In the genomic region with DNA sequence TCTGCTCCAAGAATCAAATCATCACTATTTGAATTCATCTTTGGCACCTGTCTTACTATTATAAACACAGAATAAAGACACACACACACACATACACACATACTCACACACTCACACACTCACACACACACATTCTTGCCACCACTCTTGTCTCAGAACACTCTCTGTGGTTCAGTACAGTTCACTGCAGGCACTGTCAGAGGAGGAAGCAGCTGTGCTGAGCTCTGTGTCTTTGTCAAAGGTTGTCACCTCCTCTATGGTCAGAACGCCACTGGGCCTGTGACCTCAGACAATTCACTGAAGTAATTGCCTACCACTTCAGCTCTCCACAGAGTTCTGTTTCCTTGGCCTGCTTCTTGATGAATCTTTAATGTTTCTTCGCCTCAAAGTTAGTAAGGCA, we compare ENCODE assay signal across 21 mouse cellular contexts. TPM values are rescaled to one million over a fixed set of nuclear protein-coding genes. Genes with fewer than 3 reads are reported as not detected.
DNase-seq lines count a peak whose midpoint lies in the region; ATAC-seq and TF ChIP-seq lines count a peak whose summit lies in the region.
"Had no signal": no experiment of that assay in that cellular context is flagged by ENCODE, and none has a peak within 500 bp of the region (broad histone marks: within the 10 kb centered on the region; RNA-seq: fewer than 3 reads in every experiment).

No protein-coding gene starts in this region.

- no peak for TF ChIP-seq CTCF in thymus, adult 2 months (IDR thresholded peaks at IDR 0.05; ENCODE audit: borderline replicate concordance, control insufficient read depth, extremely low read depth, insufficient read depth, low read length, poor library complexity)

- 16% methylated on average over 2 of the region's 2 CpGs for WGBS in thymus, adult 2 months

- no peaks in the 10 kb centered on the region for H3K27me3 ChIP-seq in thymus, adult 2 months (ENCODE audit: control insufficient read depth, insufficient read depth, low read length)
- H3K27me3 ChIP-seq: forebrain, embryonic 15.5 days; heart, embryonic 12.5 days; liver, embryonic 15.5 days; midbrain, embryonic 12.5 days; stomach, embryonic 15.5 days had no signal

- no peak overlapping the region for H3K27ac ChIP-seq in thymus, adult 2 months (ENCODE audit: control insufficient read depth, insufficient read depth, low read length)
- H3K27ac ChIP-seq: forebrain, embryonic 15.5 days; hindbrain, postnatal 0 days; liver, embryonic 15.5 days; macrophage; midbrain, embryonic 12.5 days; stomach, embryonic 15.5 days had no signal

- peak; percentile 68 for ATAC-seq in common myeloid progenitor, adult 5-6 weeks (replicated peaks; ENCODE audit: low read depth, poor library complexity, severe bottlenecking)
- ATAC-seq: forebrain, embryonic 15.5 days; hindbrain, postnatal 0 days; intestine, postnatal 0 days had no signal

- no peak overlapping the region for H3K4me3 ChIP-seq in thymus, adult 2 months (ENCODE audit: control insufficient read depth, insufficient read depth, low read length)
- H3K4me3 ChIP-seq: forebrain, embryonic 15.5 days; heart, embryonic 12.5 days; liver, embryonic 15.5 days; midbrain, embryonic 12.5 days; stomach, embryonic 15.5 days had no signal

- H3K4me1 ChIP-seq in thymus, adult 2 months (replicated peaks; ENCODE audit: control insufficient read depth, insufficient read depth, low read length), result no peaks in the 10 kb centered on the region
- H3K4me1 ChIP-seq: forebrain, embryonic 15.5 days; heart, embryonic 12.5 days; liver, embryonic 15.5 days; midbrain, embryonic 12.5 days; stomach, embryonic 15.5 days had no signal

- no peaks in the 10 kb centered on the region for H3K36me3 ChIP-seq in thymus, adult 2 months (ENCODE audit: control insufficient read depth, insufficient read depth, low read length)
- H3K36me3 ChIP-seq: forebrain, embryonic 15.5 days; heart, embryonic 12.5 days; liver, embryonic 15.5 days; midbrain, embryonic 12.5 days; stomach, embryonic 15.5 days had no signal

- DNase-seq in lung, postnatal 14 days, result peak; percentile 4
- DNase-seq in lung, postnatal 4 days, result no peak
- peak; percentile 16 for DNase-seq in thymus, adult 2 months
- no peak for DNase-seq in left cerebral cortex, postnatal 25 days (ENCODE audit: low spot score in 2 of 2)
- DNase-seq in urinary bladder, postnatal 25 days (ENCODE audit: low spot score), result no peak
- DNase-seq in kidney, postnatal 4 days, result no peak
- DNase-seq: adrenal gland, postnatal 14 days; cerebellum, adult 2 months; cerebellum, postnatal 36 days; heart, adult 11 months; kidney, postnatal 25 days; right cerebral cortex, postnatal 25 days had no signal

- TF ChIP-seq POLR2A in thymus, adult 2 months (IDR thresholded peaks at IDR 0.05; ENCODE audit: control insufficient read depth, extremely low read depth, insufficient read depth, low read length, poor library complexity), result no peak

- intact Hi-C loops in left cerebral cortex, postnatal 25 days (cut with DNase I), result no loop called here

RNA-seq across cellular contexts. Expression of a gene that starts 33.5 kb away (rescaled TPM):
- total RNA-seq in common myeloid progenitor, adult 5-6 weeks (2017), result 26.5 and 26.6 TPM in 2 replicates
- polyA plus RNA-seq in thymus, adult 2 months (2012; rRNA removed), result 34.9 and 47.5 TPM in 2 replicates
- 10 to 100 TPM; 54.3 to 72.7 TPM for total RNA-seq in left cerebral cortex, postnatal 25 days (2021)

Comparison
In these comparisons a context has a peak if more than half of its experiments do, and no peak if none do; other contexts are left out.
1. DNase-seq: peak in lung, postnatal 14 days (single experiment) and thymus, adult 2 months (single experiment); none in lung, postnatal 4 days (0 of 2), left cerebral cortex, postnatal 25 days (0 of 2), urinary bladder, postnatal 25 days (single experiment) and kidney, postnatal 4 days (0 of 2).